Mouse (Mus musculus): Measurements from ENCODE around the gene 6430628N08Rik. TPM values are rescaled to one million over a fixed set of nuclear protein-coding genes. Genes with fewer than 3 reads are reported as not detected.
A peak's percentile ranks its signal among the peaks of the same experiment; 100 is the strongest.

6430628N08Rik gene
- total RNA-seq (2022) = under 1 TPM; 0.38 to 0.56 (median 0.54) TPM

DNA sequence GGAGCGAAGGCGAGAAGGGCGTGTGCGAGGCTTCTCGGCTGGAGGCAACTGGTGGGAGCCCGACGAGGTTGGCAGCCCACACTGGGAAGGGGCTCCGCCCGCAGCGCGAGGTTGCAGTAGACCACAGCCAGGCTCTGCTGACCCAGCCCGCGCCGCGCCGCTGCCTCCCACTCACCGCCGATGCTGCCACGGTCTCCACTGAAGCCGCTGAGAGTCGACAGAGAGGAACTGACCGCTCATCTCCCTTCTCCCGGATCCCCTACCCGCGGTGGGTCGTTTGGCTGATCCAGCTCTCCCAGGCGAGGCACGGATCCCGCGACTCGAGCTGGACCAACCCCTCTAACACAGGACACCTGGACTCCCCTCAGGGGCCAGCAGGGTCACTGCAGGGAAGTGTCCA lies at the start of gene 6430628N08Rik:
TSS of gene 6430628N08Rik (plus strand) at position 113 of the 400 bp plus-strand sequence.
- no peak for DNase-seq (ENCODE audit: low spot score in 2 of 2)

DNA sequence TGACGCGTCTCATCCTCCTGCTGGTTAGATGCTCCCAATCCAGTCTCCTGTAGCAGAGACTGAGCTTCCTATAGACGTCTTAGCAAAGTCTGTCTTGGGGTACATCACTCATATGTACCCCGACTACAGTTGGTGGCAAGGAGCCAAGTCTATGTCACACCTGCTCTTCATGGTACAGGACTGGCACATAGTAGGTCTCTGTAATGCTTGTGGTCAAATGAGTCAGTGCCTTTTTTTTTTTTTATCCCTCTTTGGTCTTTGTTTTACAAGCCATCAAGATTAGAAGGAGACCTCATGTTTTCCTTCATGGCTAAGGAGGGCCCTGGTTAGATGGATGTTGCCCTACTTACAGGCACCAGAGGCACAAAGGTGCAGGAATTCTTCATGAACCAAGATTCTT lies 49.6 kb upstream of the 6430628N08Rik start:
- no peak for DNase-seq (ENCODE audit: low spot score in 2 of 2)

DNA sequence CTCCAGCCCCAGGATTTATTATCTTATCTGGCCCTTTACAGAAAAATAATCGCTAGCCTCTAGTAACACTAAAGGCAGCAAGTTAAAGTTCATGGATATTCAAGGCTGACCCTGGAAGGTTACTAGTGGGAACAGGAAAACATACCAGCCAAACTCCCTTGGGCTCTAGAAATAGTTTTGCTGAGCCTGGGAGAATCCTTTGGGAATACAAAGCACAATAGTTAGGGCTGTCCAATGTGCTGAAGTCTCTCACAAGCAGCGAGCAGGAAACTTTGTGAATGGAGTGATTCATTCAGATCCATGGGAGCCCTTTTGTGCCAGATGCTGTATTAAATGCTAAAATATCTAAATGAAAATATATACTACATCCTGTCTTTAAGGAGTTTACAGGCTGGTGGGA lies 43.8 kb upstream of the 6430628N08Rik start:
- no peak for DNase-seq (ENCODE audit: low spot score in 2 of 2)

GRCm38 (mm10) chr4:115847377-115847776 lies 43.1 kb upstream of the 6430628N08Rik start:
- peak in 1 of 2 experiments; percentile 52 for DNase-seq (ENCODE audit: low spot score in 2 of 2)

GRCm38 (mm10) chr4:115848083-115848482 lies 42.4 kb upstream of the 6430628N08Rik start:
- DNase-seq (ENCODE audit: low spot score in 2 of 2) = no peak

- no peak for DNase-seq (ENCODE audit: low spot score in 2 of 2)
Measured at GRCm38 (mm10) chr4:115848990-115849677, 41.3 kb upstream of the 6430628N08Rik start.

- DNase-seq (ENCODE audit: low spot score in 2 of 2) = no peak
Measured at GRCm38 (mm10) chr4:115850111-115850510, 40.4 kb upstream of the 6430628N08Rik start.

GRCm38 (mm10) chr4:115850631-115851030 lies 39.8 kb upstream of the 6430628N08Rik start:
- no peak for DNase-seq (ENCODE audit: low spot score in 2 of 2)

DNA sequence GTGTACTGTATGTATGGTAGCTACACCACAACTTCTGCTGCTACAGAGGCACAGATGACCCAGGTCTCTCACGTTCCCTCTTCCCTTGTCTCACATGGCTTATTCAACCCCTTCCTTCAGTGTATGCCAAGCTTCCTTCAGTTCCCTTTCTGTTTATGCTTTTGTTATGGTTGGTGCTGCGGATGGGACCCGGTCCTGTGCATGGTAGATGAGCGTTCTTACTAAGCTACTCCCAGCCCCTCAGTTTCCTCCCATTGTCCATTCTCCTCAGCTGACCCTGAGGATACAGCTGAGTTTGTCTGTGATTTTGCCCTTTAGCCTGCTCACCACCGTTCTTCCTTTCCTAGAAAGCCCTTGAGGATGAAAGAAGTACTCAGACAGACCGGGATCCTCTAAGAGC lies 38.9 kb upstream of the 6430628N08Rik start:
- no peak for DNase-seq (ENCODE audit: low spot score in 2 of 2)

DNA sequence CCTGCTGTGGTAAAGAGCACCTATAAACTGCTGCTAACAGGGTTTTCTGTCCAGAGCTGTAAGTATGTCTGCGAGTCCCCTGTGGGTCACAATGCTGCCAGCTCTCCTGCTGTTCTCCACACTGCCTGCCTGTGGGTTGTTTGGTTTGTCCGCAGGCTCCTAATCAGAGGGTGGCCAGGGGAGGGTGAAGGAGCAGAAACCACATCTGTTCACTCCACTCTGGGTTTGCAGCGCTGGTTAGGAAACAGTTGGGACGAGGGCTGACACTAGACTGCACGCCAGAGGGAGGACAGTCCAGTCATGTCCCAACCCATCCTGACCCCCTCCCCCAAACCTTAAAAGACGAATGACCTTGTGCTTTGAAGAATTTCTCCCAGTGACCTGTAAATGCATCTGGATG lies 35.4 kb upstream of the 6430628N08Rik start:
- no peak for DNase-seq (ENCODE audit: low spot score in 2 of 2)

DNA sequence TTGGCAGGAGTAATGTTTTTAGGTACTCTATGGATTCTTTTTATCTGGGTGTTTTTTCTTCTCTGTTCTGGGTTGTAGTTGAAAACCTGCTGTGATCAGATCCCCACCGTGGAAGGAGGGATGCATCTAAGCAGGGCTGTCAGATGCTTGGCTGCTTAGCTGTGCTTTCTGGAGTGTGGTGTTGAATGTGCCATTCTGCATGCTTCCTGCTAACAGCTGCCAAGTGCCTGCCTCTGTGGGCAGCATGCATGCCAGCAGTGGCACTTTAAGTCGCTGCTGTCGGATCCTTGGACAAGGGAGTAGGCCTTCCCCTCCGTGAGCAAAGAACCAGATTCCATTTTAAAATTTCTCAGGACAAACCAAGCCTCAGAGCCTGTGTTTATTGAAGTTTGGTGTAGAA lies 34.9 kb upstream of the 6430628N08Rik start:
- DNase-seq (ENCODE audit: low spot score in 2 of 2) = no peak

GRCm38 (mm10) chr4:115856282-115856681 lies 34.2 kb upstream of the 6430628N08Rik start:
- no peak for DNase-seq (ENCODE audit: low spot score in 2 of 2)

- DNase-seq (ENCODE audit: low spot score in 2 of 2) = no peak
Measured at GRCm38 (mm10) chr4:115857293-115857883, 33.1 kb upstream of the 6430628N08Rik start.

DNA sequence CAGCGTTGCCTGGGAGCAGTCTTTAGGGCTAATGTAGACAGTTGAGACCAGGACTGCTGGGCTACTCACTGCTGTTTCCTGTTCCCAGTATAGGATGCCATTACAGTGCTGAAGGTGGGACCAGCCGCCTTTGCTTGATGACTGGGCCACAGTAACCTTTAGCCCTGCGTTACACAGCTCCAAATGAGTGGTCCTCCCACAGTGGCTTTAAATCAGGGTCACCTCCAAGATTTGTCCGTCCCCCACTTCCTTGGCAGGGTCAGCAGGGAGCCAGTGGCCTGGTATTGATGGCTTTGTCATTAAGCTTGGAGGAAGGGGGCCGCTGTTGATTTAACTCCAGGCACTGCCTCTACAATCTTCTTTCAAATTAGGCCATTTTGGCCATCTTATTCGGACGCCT lies 27.1 kb upstream of the 6430628N08Rik start:
- DNase-seq (ENCODE audit: low spot score in 2 of 2) = no peak

- DNase-seq (ENCODE audit: low spot score in 2 of 2) = no peak
Measured at GRCm38 (mm10) chr4:115863880-115864279, 26.6 kb upstream of the 6430628N08Rik start.

- no peak for DNase-seq (ENCODE audit: low spot score in 2 of 2)
Measured at GRCm38 (mm10) chr4:115869512-115870210, 20.8 kb upstream of the 6430628N08Rik start.

- DNase-seq (ENCODE audit: low spot score in 2 of 2) = no peak
Measured at GRCm38 (mm10) chr4:115873231-115873630, 17.2 kb upstream of the 6430628N08Rik start.

DNA sequence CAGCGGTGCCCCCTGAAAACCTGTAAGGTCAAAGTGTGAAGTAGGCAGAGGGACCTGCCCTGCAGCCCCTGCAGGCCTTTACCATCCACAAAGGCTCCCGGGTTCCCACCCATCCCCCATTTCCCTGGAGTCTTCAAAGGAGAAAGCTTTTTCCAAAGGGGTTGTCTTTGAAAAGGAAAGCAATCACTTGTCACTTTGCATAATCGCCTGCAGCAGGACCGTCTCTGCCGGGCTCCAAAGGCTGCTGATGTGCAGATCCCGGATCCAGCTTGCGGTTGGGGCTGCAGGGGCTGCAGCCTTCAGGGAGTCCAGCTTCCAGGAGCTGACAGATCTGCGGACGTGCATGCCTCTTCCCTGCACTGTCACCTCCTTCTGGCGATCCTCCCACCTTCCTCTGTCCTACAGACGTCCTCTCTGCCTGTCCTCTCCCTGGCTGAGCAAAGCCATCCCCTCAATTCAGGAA lies 12.2 kb upstream of the 6430628N08Rik start:
- no peak for DNase-seq (ENCODE audit: low spot score in 2 of 2)

- no peak for DNase-seq (ENCODE audit: low spot score in 2 of 2)
Measured at GRCm38 (mm10) chr4:115878828-115879227, 11.6 kb upstream of the 6430628N08Rik start.

DNA sequence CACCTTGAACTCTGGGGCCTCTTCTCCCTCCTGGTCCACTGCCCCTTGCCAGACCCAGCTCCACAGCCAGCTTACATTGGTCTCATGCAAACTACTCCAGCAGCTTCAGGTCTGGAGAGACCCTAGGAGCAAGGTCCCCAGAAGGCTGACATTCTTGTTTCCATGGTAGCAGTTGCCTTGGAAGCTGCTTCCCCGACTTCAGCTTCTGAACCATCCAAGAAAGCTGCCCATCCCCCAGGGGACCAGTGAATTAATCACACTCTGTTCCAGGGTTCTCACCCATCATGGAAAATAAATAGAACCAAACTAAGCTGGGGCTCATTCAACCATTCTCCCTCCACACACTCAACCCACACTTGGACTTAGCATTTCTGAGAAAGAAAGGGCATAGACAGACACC lies 9.3 kb upstream of the 6430628N08Rik start:
- peak in 1 of 2 experiments; percentile 48 for DNase-seq (ENCODE audit: low spot score in 2 of 2)

DNA sequence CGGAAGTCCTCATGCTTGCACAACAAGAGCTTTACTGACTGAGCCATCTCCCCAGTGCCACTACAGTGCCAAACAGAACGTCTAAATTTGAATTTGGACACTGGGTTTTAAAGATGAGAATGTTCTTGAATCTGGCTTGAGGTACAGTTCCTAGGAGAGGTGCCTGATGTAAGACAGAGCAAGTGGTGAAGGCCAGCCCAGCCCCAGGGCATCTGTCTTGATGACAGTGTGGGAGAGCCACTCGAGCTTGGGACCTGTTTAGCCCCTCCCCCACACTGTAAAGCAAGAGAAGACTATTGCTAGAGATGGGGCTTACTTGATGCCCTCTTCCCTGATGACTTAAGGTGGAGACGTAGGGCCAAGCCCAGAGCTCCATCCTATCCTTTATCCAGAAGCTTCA lies 8.3 kb upstream of the 6430628N08Rik start:
- no peak for DNase-seq (ENCODE audit: low spot score in 2 of 2)

- DNase-seq (ENCODE audit: low spot score in 2 of 2) = no peak
Measured at GRCm38 (mm10) chr4:115884022-115884421, 6.4 kb upstream of the 6430628N08Rik start, which contains the start of gene Kncn. Kncn (plus strand) TSS chr4:115884400.

Measured in left cerebral cortex, adult 8-10 months (tissue).